Mouse (Mus musculus) embryonic facial prominence, embryonic 12.5 days (tissue): ENCODE measurements around the gene Mageb3. TPM values are rescaled to one million over a fixed set of nuclear protein-coding genes. Genes with fewer than 3 reads are reported as not detected.
"Not testable (repeated sequence)": the region's sequence is repeated elsewhere in the genome, so short reads cannot be mapped to it uniquely, and the experiment has no call there.

Experiments used
- ATAC-seq: fragments of 200-750 bp; cut with Nextera tagmentation; 2 replicates; pipeline ENCODE4 v1.8.0; 2017; ENCODE audit not compliant: insufficient number of reproducible peaks, insufficient read depth, low FRiP score, low TSS enrichment
- H3K27ac ChIP-seq: fragments of 300-500 bp; sonication (generic); 2 replicates; pipeline ENCODE4 v1.5.1; 2016; ENCODE audit warnings: mild to moderate bottlenecking
- H3K27me3 ChIP-seq: fragments of 300-500 bp; sonication (generic); 2 replicates; pipeline ENCODE4 v1.6.1; 2016; ENCODE audit warnings: mild to moderate bottlenecking, moderate library complexity
- H3K36me3 ChIP-seq: fragments of 300-500 bp; sonication (generic); 2 replicates; pipeline ENCODE4 v1.6.1; 2016; ENCODE audit warnings: mild to moderate bottlenecking
- H3K4me1 ChIP-seq: fragments of 300-500 bp; sonication (generic); 2 replicates; pipeline ENCODE4 v1.6.1; 2016
- H3K4me2 ChIP-seq: fragments of 300-500 bp; sonication (generic); replicated peaks from 2 replicates; pipeline ENCODE4 v1.6.1; 2016; ENCODE audit warnings: mild to moderate bottlenecking, moderate library complexity
- H3K4me3 ChIP-seq: fragments of 300-500 bp; sonication (generic); 2 replicates; pipeline ENCODE4 v1.5.1; 2016; ENCODE audit warnings: mild to moderate bottlenecking
- H3K9ac ChIP-seq: fragments of 300-500 bp; sonication (generic); 2 replicates; pipeline ENCODE4 v1.6.1; 2016; ENCODE audit warnings: mild to moderate bottlenecking, moderate library complexity
- H3K9me3 ChIP-seq: fragments of 300-500 bp; sonication (generic); 2 replicates; pipeline ENCODE4 v1.6.1; 2016; ENCODE audit warnings: mild to moderate bottlenecking, moderate library complexity
- WGBS: fragments of 180-500 bp; shearing (Covaris S2); methylation state at CpG from one replicate; pipeline ENCODE4 v1.1.7; 2016; 5-methylcytosine and 5-hydroxymethylcytosine counted together
- polyA plus RNA-seq: library from polyadenylated mRNA; unstranded; fragments of >200 nt; fragmentation: Nextera tagmentation; extraction: Ambion mirVana; gene quantifications from 2 replicates; pipeline ENCODE4 v1.2.1, GENCODE M21; 2016

Gene Mageb3
- polyA plus RNA-seq, result 0.19 and 0.40 TPM in 2 replicates

- ATAC-seq, result peak; percentile 96
Measured at GRCm38 (mm10) chr2:121955765-121956223, at the start of gene Mageb3, which contains the start of gene Ctdspl2. Mageb3 (minus strand) TSS chr2:121956092. Ctdspl2 (plus strand) TSS chr2:121956001.

GRCm38 (mm10) chr2:121995738-121996137 lies 39.8 kb upstream of the Mageb3 start:
- H3K4me3 ChIP-seq, result no peak overlapping the region
- H3K9ac ChIP-seq, result no peak overlapping the region
- no peaks in the 10 kb centered on the region for H3K4me1 ChIP-seq
- H3K27me3 ChIP-seq, result no peaks in the 10 kb centered on the region
- 86% methylated on average over 1 of the region's 1 CpGs for WGBS
- peaks cover 25% of the 10 kb centered on the region for H3K36me3 ChIP-seq
- H3K9me3 ChIP-seq, result no peaks in the 10 kb centered on the region
- no peak overlapping the region for H3K4me2 ChIP-seq
- no peak overlapping the region for H3K27ac ChIP-seq
- ATAC-seq, result no peak

More at GRCm38 (mm10) chr2:121955765-121956223, at the start of gene Mageb3, which contains the start of gene Ctdspl2:
- peak within 1 kb of the TSS; percentile 76 for H3K4me2 ChIP-seq
- no peaks in the 10 kb centered on the region; the same call in 1 of the 2 replicates for H3K36me3 ChIP-seq
- H3K4me1 ChIP-seq, result peaks cover 10% of the 10 kb centered on the region; the same call in 1 of the 2 replicates
- peak within 1 kb of the TSS; percentile 95 for H3K4me3 ChIP-seq
- H3K27me3 ChIP-seq, result no peaks in the 10 kb centered on the region
- H3K9ac ChIP-seq, result peak within 1 kb of the TSS; percentile 92
- peak within 1 kb of the TSS; percentile 97 for H3K27ac ChIP-seq
- no peaks in the 10 kb centered on the region for H3K9me3 ChIP-seq
- WGBS, result under 1% methylated on average over 47 of the region's 48 CpGs

- Histone ChIP-seq H3K9ac (peak overlapping the region; percentile 92), H3K27me3 (no peaks in the 10 kb centered on the region), H3K36me3 (peaks cover 5% of the 10 kb centered on the region), H3K4me3 (peak overlapping the region; percentile 95), H3K4me1 (peaks cover 10% of the 10 kb centered on the region; the same call in 1 of the 2 replicates), H3K4me2 (peak overlapping the region; percentile 76), H3K27ac (peak overlapping the region; percentile 97; the same call in 1 of the 2 replicates), H3K9me3 (no peaks in the 10 kb centered on the region)
- WGBS, result 9% methylated on average over 8 of the region's 8 CpGs
- ATAC-seq, result no peak
Measured at GRCm38 (mm10) chr2:121957216-121957792, 1.4 kb upstream of the Mageb3 start.

GRCm38 (mm10) chr2:121956224-121957018 lies 529 bp upstream of the Mageb3 start:
- Histone ChIP-seq H3K9ac (peak overlapping the region; percentile 92), H3K4me1 (peaks cover 10% of the 10 kb centered on the region; the same call in 1 of the 2 replicates), H3K36me3 (no peaks in the 10 kb centered on the region; the same call in 1 of the 2 replicates), H3K9me3 (no peaks in the 10 kb centered on the region), H3K27ac (peak overlapping the region; percentile 97), H3K4me2 (peak overlapping the region; percentile 76), H3K4me3 (peak overlapping the region; percentile 95), H3K27me3 (no peaks in the 10 kb centered on the region)
- under 1% methylated on average over 47 of the region's 47 CpGs for WGBS
- peak; percentile 90 for ATAC-seq

GRCm38 (mm10) chr2:121954971-121955656 lies 778 bp downstream of the Mageb3 start:
- no peak for ATAC-seq
- peaks cover 10% of the 10 kb centered on the region; the same call in 1 of the 2 replicates for H3K4me1 ChIP-seq
- peak overlapping the region; percentile 76 for H3K4me2 ChIP-seq
- peak overlapping the region; percentile 92 for H3K9ac ChIP-seq
- H3K36me3 ChIP-seq, result no peaks in the 10 kb centered on the region
- peak overlapping the region; percentile 95 for H3K4me3 ChIP-seq
- 16% methylated on average over 10 of the region's 10 CpGs for WGBS
- H3K9me3 ChIP-seq, result no peaks in the 10 kb centered on the region
- no peaks in the 10 kb centered on the region for H3K27me3 ChIP-seq
- H3K27ac ChIP-seq, result peak overlapping the region; percentile 97

GRCm38 (mm10) chr2:121943364-121943763 lies 12.5 kb downstream of the Mageb3 start:
- Histone ChIP-seq H3K27me3 (no peaks in the 10 kb centered on the region), H3K36me3 (no peaks in the 10 kb centered on the region), H3K9ac (no peak overlapping the region), H3K9me3 (no peaks in the 10 kb centered on the region), H3K4me1 (no peaks in the 10 kb centered on the region), H3K4me3 (no peak overlapping the region), H3K27ac (no peak overlapping the region), H3K4me2 (no peak overlapping the region)
- WGBS, result 79% methylated on average over 3 of the region's 3 CpGs
- no peak for ATAC-seq

- H3K9ac ChIP-seq, H3K4me3 ChIP-seq, H3K4me2 ChIP-seq, H3K27ac ChIP-seq, H3K27me3 ChIP-seq, H3K9me3 ChIP-seq, ATAC-seq, H3K4me1 ChIP-seq: not testable (repeated sequence)
- WGBS, result 74% methylated on average over 2 of the region's 2 CpGs
- H3K36me3 ChIP-seq, result peaks cover 13% of the 10 kb centered on the region
Measured at GRCm38 (mm10) chr2:121937624-121938023, 18.3 kb downstream of the Mageb3 start.

- H3K4me2 ChIP-seq, result no peak overlapping the region
- ATAC-seq, result no peak
- H3K27me3 ChIP-seq, result no peaks in the 10 kb centered on the region
- H3K9me3 ChIP-seq, result no peaks in the 10 kb centered on the region
- no peak overlapping the region for H3K4me3 ChIP-seq
- peaks cover 11% of the 10 kb centered on the region for H3K36me3 ChIP-seq
- no peak overlapping the region for H3K27ac ChIP-seq
- H3K4me1 ChIP-seq, result no peaks in the 10 kb centered on the region
- H3K9ac ChIP-seq, result no peak overlapping the region
- 90% methylated on average over 5 of the region's 5 CpGs for WGBS
Measured at GRCm38 (mm10) chr2:121916047-121916970, 39.6 kb downstream of the Mageb3 start.

- peaks cover 20% of the 10 kb centered on the region for H3K36me3 ChIP-seq
- H3K27ac ChIP-seq, result no peak overlapping the region
- no peaks in the 10 kb centered on the region for H3K9me3 ChIP-seq
Measured at GRCm38 (mm10) chr2:121909975-121910374, 45.9 kb downstream of the Mageb3 start.

More at GRCm38 (mm10) chr2:121909975-121910374, 45.9 kb downstream of the Mageb3 start:
- Histone ChIP-seq H3K4me2 (no peak overlapping the region), H3K27me3 (no peaks in the 10 kb centered on the region), H3K4me3 (no peak overlapping the region), H3K9ac (no peak overlapping the region), H3K4me1 (no peaks in the 10 kb centered on the region)
- 83% methylated on average over 3 of the region's 3 CpGs for WGBS
- ATAC-seq, result no peak
